Comparison of ENCODE assay signal across 7 mouse cellular contexts in genomic region chr8:20264106-20264505, GRCm38 (mm10).
DNase-seq lines count a peak whose midpoint lies in the region.

No protein-coding gene starts in this region.

- DNase-seq in A20 (ENCODE audit: low read depth, low spot score) = peak; percentile 4
- peak; percentile 21 for DNase-seq in adrenal gland, postnatal 10 days
- peak; percentile 94 for DNase-seq in heart, adult 11 months
- peak; percentile 31 for DNase-seq in kidney, adult 18-20 months
- peak; percentile 20 to 35 for DNase-seq in kidney, postnatal 25 days
- DNase-seq in lung, postnatal 36 days = peak; percentile 39
- peak; percentile 39 for DNase-seq in testis, postnatal 14 days (ENCODE audit: low spot score)

Comparison
In these comparisons a context has a peak if more than half of its experiments do, and no peak if none do; other contexts are left out.
1. Peak in every context shown above with its lines: DNase-seq.
2. DNase-seq: peak in every context shown above with its lines; median percentile 94 in heart, adult 11 months; 39 in lung, postnatal 36 days; 39 in testis, postnatal 14 days; 31 in kidney, adult 18-20 months; 28 in kidney, postnatal 25 days; 21 in adrenal gland, postnatal 10 days; 4 in A20.